Mouse (Mus musculus) CH12.LX (cell line): ENCODE data around the gene G430095P16Rik. TPM values are rescaled to one million over a fixed set of nuclear protein-coding genes. Genes with fewer than 3 reads are reported as not detected.

Source experiments
- DNase-seq: peaks from one replicate; pipeline ENCODE4 v3.0.0-alpha.2; 2013; ENCODE audit errors: extremely low read depth
- H3K27ac ChIP-seq: 2 replicates; pipeline ENCODE4 v1.5.1; 2012; ENCODE audit warnings: low read depth, mild to moderate bottlenecking, control low read depth, moderate library complexity; ENCODE audit not compliant: insufficient read depth
- H3K27me3 ChIP-seq: replicated peaks from 2 replicates; pipeline ENCODE3; 2012; ENCODE audit warnings: inconsistent platforms
- H3K36me3 ChIP-seq, 2 experiments: replicated peaks in 1 of 2; 2 replicates each; pipeline versions ENCODE3 to v1.6.1; 2012; ENCODE audit warnings: inconsistent platforms in 1 of 2, low read length in 1 of 2, mild to moderate bottlenecking in 1 of 2, mixed read lengths in 1 of 2, moderate library complexity in 1 of 2; ENCODE audit not compliant: control insufficient read depth in 1 of 2, insufficient read depth in 1 of 2
- H3K4me1 ChIP-seq, 2 experiments: 2 replicates each; pipeline ENCODE4 v1.6.1; 2012; ENCODE audit warnings: inconsistent platforms in 1 of 2, moderate library complexity in 1 of 2; ENCODE audit not compliant: insufficient read depth in 2 of 2, control insufficient read depth in 1 of 2
- H3K4me2 ChIP-seq: 2 replicates; pipeline ENCODE4 v1.6.1; 2012; ENCODE audit warnings: low read depth, mild to moderate bottlenecking, control low read depth; ENCODE audit not compliant: poor library complexity, insufficient read depth, severe bottlenecking
- H3K4me3 ChIP-seq, 3 experiments: fragments of 150-350 bp in 1 of 3; sonication (generic) in 1 of 3; replicated peaks in 1 of 3; 2 replicates each; pipeline versions ENCODE3 to v1.5.1; 2011 to 2012; ENCODE audit warnings: low read depth in 2 of 3, low read length in 2 of 3, mild to moderate bottlenecking in 2 of 3, moderate library complexity in 2 of 3, control low read depth in 1 of 3, improper control_type of control experiment in 1 of 3, inconsistent platforms in 1 of 3, mixed read lengths in 1 of 3; ENCODE audit not compliant: poor library complexity in 1 of 3
- H3K79me2 ChIP-seq: replicated peaks from 2 replicates; pipeline ENCODE4 v1.6.1; 2012; ENCODE audit warnings: mild to moderate bottlenecking, moderate library complexity; ENCODE audit not compliant: control insufficient read depth, poor library complexity, insufficient read depth, severe bottlenecking; ENCODE audit errors: extremely low read depth
- H3K9ac ChIP-seq: 2 replicates; pipeline ENCODE4 v1.6.1; 2012; ENCODE audit warnings: low read depth, mild to moderate bottlenecking, control low read depth, moderate library complexity; ENCODE audit not compliant: insufficient read depth
- H3K9me3 ChIP-seq: replicated peaks from 2 replicates; pipeline ENCODE3; 2012; ENCODE audit warnings: low read length, inconsistent platforms, mixed read lengths
- CHD1 ChIP-seq: IDR thresholded peaks from 2 replicates; pipeline ENCODE4 v1.6.1; 2012; ENCODE audit warnings: low read depth, low read length, improper control_type of control experiment, inconsistent platforms
- CTCF ChIP-seq, 2 experiments: IDR thresholded peaks in 1 of 2; conservative IDR thresholded peaks in 1 of 2; 2 replicates each; pipeline ENCODE4 v1.5.1; 2011 to 2012; ENCODE audit warnings: low read depth in 2 of 2, low read length in 2 of 2, improper control_type of control experiment in 1 of 2, inconsistent platforms in 1 of 2, mild to moderate bottlenecking in 1 of 2, moderate library complexity in 1 of 2
- E2F4 ChIP-seq: IDR thresholded peaks from 2 replicates; pipeline ENCODE4 v1.6.1; 2011; ENCODE audit warnings: low read depth, low read length, improper control_type of control experiment; ENCODE audit not compliant: insufficient replicate concordance
- ELF1 ChIP-seq: IDR thresholded peaks from 2 replicates; pipeline ENCODE4 v1.6.1; 2014; ENCODE audit warnings: low read depth, mild to moderate bottlenecking, inconsistent platforms, low read length, improper control_type of control experiment
- EP300 ChIP-seq: IDR thresholded peaks from 2 replicates; pipeline ENCODE4 v1.6.1; 2011; ENCODE audit warnings: low read length, improper control_type of control experiment
- ETS1 ChIP-seq: conservative IDR thresholded peaks from 2 replicates; pipeline ENCODE4 v1.6.1; 2012; ENCODE audit warnings: low read depth, mild to moderate bottlenecking, inconsistent platforms, low read length, improper control_type of control experiment, moderate library complexity
- IRF4 ChIP-seq: IDR thresholded peaks from 2 replicates; pipeline ENCODE4 v1.6.1; 2014; ENCODE audit warnings: low read depth, mild to moderate bottlenecking, inconsistent platforms, low read length, improper control_type of control experiment
- JUN ChIP-seq: IDR thresholded peaks from 2 replicates; pipeline ENCODE4 v1.6.1; 2011; ENCODE audit warnings: low read depth, mild to moderate bottlenecking, low read length, improper control_type of control experiment, moderate library complexity; ENCODE audit not compliant: insufficient read depth
- JUND ChIP-seq: conservative IDR thresholded peaks from 2 replicates; pipeline ENCODE4 v1.6.1; 2011; ENCODE audit warnings: low read depth, low read length, improper control_type of control experiment
- MAFK ChIP-seq: IDR thresholded peaks from 2 replicates; pipeline ENCODE4 v1.6.1; 2011; ENCODE audit warnings: low read length, improper control_type of control experiment; ENCODE audit not compliant: insufficient replicate concordance
- MAX ChIP-seq: IDR thresholded peaks from 2 replicates; pipeline ENCODE4 v1.6.1; 2011; ENCODE audit warnings: low read length, improper control_type of control experiment
- MEF2A ChIP-seq: IDR thresholded peaks from 2 replicates; pipeline ENCODE4 v1.6.1; 2014; ENCODE audit warnings: low read depth, mild to moderate bottlenecking, inconsistent platforms, low read length, improper control_type of control experiment, borderline replicate concordance
- NELFE ChIP-seq: IDR thresholded peaks from 2 replicates; pipeline ENCODE4 v1.6.1; 2011; ENCODE audit warnings: low read depth, low read length, improper control_type of control experiment
- PAX5 ChIP-seq: IDR thresholded peaks from 2 replicates; pipeline ENCODE4 v1.6.1; 2012; ENCODE audit warnings: low read length, inconsistent platforms, mixed read lengths
- POLR2A ChIP-seq: IDR thresholded peaks from 2 replicates; pipeline ENCODE4 v1.6.1; 2011; ENCODE audit warnings: low read depth, mild to moderate bottlenecking, improper control_type of control experiment, low read length
- RAD21 ChIP-seq: IDR thresholded peaks from 2 replicates; pipeline ENCODE4 v1.6.1; 2011; ENCODE audit warnings: low read depth, mild to moderate bottlenecking, low read length, improper control_type of control experiment, moderate library complexity
- SIN3A ChIP-seq: IDR thresholded peaks from 2 replicates; pipeline ENCODE4 v1.6.1; 2012; ENCODE audit warnings: low read length, improper control_type of control experiment, inconsistent platforms
- SMC3 ChIP-seq: IDR thresholded peaks from 2 replicates; pipeline ENCODE4 v1.6.1; 2011; ENCODE audit warnings: low read depth, low read length, improper control_type of control experiment
- TBP ChIP-seq: conservative IDR thresholded peaks from 2 replicates; pipeline ENCODE4 v1.6.1; 2011; ENCODE audit warnings: low read depth, low read length, improper control_type of control experiment
- UBTF ChIP-seq: IDR thresholded peaks from 2 replicates; pipeline ENCODE4 v1.6.1; 2012; ENCODE audit warnings: low read depth, mild to moderate bottlenecking, inconsistent platforms, low read length, improper control_type of control experiment, moderate library complexity
- USF2 ChIP-seq: conservative IDR thresholded peaks from 2 replicates; pipeline ENCODE4 v1.6.1; 2011; ENCODE audit warnings: low read depth, low read length, improper control_type of control experiment
- ZC3H11A ChIP-seq: IDR thresholded peaks from 2 replicates; pipeline ENCODE4 v1.6.1; 2012; ENCODE audit warnings: low read depth, mild to moderate bottlenecking, inconsistent platforms, low read length, improper control_type of control experiment
- ZMIZ1 ChIP-seq: IDR thresholded peaks from 2 replicates; pipeline ENCODE4 v1.6.1; 2012; ENCODE audit warnings: low read depth, mild to moderate bottlenecking, inconsistent platforms, low read length, improper control_type of control experiment
- ZNF384 ChIP-seq: IDR thresholded peaks from 2 replicates; pipeline ENCODE4 v1.6.1; 2012; ENCODE audit warnings: low read depth, low read length, improper control_type of control experiment, inconsistent platforms
- dilution Hi-C: fragments of 300-500 bp; cut with MboI; formaldehyde crosslinking; loops from 2 replicates; pipeline ENCODE4 v1.14.3; 2020; ENCODE audit warnings: low sequenced_read_pairs; ENCODE audit not compliant: extremely low pct_unique_long_range_greater_than_20kb, extremely low pct_ligation_motif_present
- in situ Hi-C: fragments of 300-500 bp; cut with MboI; formaldehyde crosslinking; loops from 3 replicates; pipeline ENCODE4 v1.14.3; 2019; ENCODE audit warnings: low sequenced_read_pairs, low pct_ligation_motif_present, low pct_unique_long_range_greater_than_20kb, mixed read lengths
- polyA plus RNA-seq: library from polyadenylated mRNA; unstranded; fragments of >175 nt; gene quantifications from 2 replicates; pipeline ENCODE4 v1.2.1, GENCODE M21; 2012; ENCODE audit warnings: low read depth; ENCODE audit not compliant: insufficient read length
- total RNA-seq, 2 experiments: library from RNA; depleted of rRNA; stranded (reverse); fragments of 300-350 nt in 1 of 2; fragments of >200 nt in 1 of 2; gene quantifications; 2 replicates each; pipeline ENCODE4 v1.2.3; 2012 to 2014

The G430095P16Rik gene
- total and polyA plus RNA-seq, 3 experiments: 0.17 TPM; not detected in 2

DNA sequence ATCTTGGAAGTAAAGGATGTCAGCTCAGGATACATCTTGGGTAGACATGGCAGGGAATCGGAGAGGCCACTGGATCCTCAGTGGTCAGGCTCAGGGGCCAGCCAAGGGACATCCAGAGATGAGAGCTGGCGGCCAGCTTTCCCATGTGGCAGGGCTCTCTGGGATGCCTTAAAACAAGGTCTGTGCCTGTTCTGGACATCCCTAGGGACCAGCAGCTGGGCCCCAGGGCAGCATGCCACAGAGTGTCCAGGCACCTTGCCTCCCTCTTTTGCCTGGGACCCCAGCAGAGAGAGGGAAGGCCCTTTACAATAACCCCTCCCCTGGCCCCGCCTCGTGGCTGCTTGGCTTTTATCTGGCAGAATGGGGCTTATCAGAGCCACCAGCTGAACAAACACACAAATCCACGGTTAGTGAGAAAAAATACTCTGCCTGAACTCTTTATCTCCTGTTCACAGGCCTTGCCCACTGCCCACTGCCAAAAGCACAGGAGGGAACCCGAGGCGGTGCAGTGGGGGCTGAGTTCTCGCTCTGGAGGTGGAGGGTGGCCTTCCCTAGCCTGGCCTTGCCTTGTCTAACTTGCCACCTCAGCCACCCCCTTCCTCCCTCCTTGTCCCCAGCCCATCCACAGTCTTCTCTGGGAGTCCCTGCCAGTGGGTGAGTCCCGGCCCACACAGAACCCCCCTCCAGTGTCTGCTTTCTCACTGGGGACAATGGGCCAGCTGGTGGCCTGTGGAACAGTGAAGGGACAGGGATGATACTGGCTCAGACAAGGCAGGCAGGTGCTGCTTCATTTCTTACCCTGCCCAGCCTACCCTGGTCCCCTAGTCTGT lies 7.9 kb downstream of the G430095P16Rik start:
- no peak for DNase-seq
- H3K27ac ChIP-seq: no peak overlapping the region
- dilution Hi-C loops (no loop called here), in situ Hi-C loops (no loop called here)
- no peak overlapping the region for H3K4me3 ChIP-seq
- no peaks in the 10 kb centered on the region for H3K9me3 ChIP-seq
- H3K4me1 ChIP-seq: peaks cover 0 to 7% of the 10 kb centered on the region in 2 experiments; a peak in 3 of 4 replicates
- H3K79me2 ChIP-seq: no peaks in the 10 kb centered on the region
- H3K36me3 ChIP-seq: no peaks in the 10 kb centered on the region
- TF ChIP-seq IRF4: no peak
- TF ChIP-seq USF2: no peak
- TF ChIP-seq E2F4: no peak
- TF ChIP-seq PAX5: no peak
- no peak for TF ChIP-seq NELFE
- TF ChIP-seq UBTF: no peak
- TF ChIP-seq RAD21: no peak
- TF ChIP-seq MAFK: no peak
- TF ChIP-seq MEF2A: no peak
- no peak for TF ChIP-seq SMC3
- no peak for TF ChIP-seq ETS1
- TF ChIP-seq JUN: no peak
- TF ChIP-seq SIN3A: no peak
- no peak for TF ChIP-seq TBP
- TF ChIP-seq CTCF (conservative IDR thresholded peaks at IDR 0.05 in 1 of 2, IDR thresholded peaks at IDR 0.05 in 1 of 2; ENCODE audit: low read depth in 2 of 2, low read length in 2 of 2): no peak
- no peak for TF ChIP-seq ZC3H11A
- TF ChIP-seq CHD1: no peak
- TF ChIP-seq MAX: no peak
- no peak for TF ChIP-seq POLR2A
- no peak overlapping the region for H3K9ac ChIP-seq
- H3K27me3 ChIP-seq: peaks cover 60% of the 10 kb centered on the region
- H3K4me2 ChIP-seq: no peak overlapping the region

DNA sequence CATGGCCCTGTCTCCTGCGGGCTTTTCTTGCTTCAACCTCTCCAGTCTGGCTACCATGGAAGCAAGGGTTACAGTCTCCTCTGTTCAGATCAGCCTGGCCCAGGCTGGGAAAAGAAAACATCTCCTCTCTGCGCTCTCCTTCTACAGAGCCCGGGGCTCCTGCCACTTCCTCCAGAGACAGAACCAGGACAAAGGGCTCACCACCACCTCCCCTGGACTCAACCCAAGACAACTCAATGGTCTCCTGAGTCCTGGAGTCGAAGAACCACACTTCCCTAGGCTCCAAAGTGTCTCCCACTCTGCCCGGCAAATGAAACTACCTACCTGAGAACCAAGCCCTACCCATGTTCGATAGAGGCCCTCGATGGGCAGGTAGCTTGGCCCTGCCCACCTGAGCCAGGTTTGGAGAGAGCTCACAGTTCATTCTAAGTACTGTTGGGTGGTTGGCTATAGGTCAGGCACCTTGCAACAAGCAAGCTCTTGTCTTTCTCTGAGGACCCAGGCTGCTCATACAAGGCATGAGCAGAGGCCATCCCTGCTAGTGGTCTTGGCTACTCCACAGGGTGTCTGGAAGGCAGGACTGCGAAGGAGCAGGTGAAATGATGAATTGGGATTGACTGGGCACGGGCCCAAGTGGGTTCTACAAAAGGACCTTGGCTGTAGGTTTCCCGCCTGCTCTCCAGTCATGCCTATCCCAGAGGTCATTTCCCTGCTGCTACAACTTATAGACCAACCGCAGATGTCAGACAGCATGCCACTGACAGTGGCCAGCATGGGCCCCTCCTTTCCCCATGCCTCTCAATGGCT lies 8.8 kb downstream of the G430095P16Rik start:
- peaks cover 0 to 7% of the 10 kb centered on the region in 2 experiments; a peak in 3 of 4 replicates for H3K4me1 ChIP-seq
- H3K9ac ChIP-seq: no peak overlapping the region
- no peaks in the 10 kb centered on the region for H3K79me2 ChIP-seq
- no peak for DNase-seq
- peaks cover 63% of the 10 kb centered on the region for H3K27me3 ChIP-seq
- no peak overlapping the region for H3K4me2 ChIP-seq
- no peaks in the 10 kb centered on the region for H3K36me3 ChIP-seq
- H3K27ac ChIP-seq: no peak overlapping the region
- no peak overlapping the region for H3K4me3 ChIP-seq
- in situ Hi-C loops (no loop called here), dilution Hi-C loops (no loop called here)
- TF ChIP-seq ZMIZ1 (no peak), PAX5 (no peak), ZNF384 (no peak), ELF1 (no peak), JUND (no peak), EP300 (no peak)
- no peaks in the 10 kb centered on the region for H3K9me3 ChIP-seq
